Mouse (Mus musculus): Measurements from ENCODE around the gene Ppp1r15a. TPM values are rescaled to one million over a fixed set of nuclear protein-coding genes. Genes with fewer than 3 reads are reported as not detected.

Gene Ppp1r15a
- polyA plus RNA-seq, 1 experiment from 2014 or later: 18.5 TPM

Other genes with a start within 250 kb of the Ppp1r15a start
- not detected in 2 replicates for gene Slc6a21, start 248.8 kb downstream of the Ppp1r15a start, polyA plus RNA-seq (2016; fragmentation: Nextera tagmentation; extraction: Ambion mirVana)
- gene Trpm4, start 192.5 kb downstream of the Ppp1r15a start, polyA plus RNA-seq (2016; fragmentation: Nextera tagmentation; extraction: Ambion mirVana): 7.9 and 8.2 TPM in 2 replicates
- gene Hrc, start 191.0 kb downstream of the Ppp1r15a start, polyA plus RNA-seq (2016; fragmentation: Nextera tagmentation; extraction: Ambion mirVana): 0.24 TPM in 1 of 2 replicates, not detected in the other
- 15.0 and 15.4 TPM in 2 replicates for gene Ppfia3, start 159.2 kb downstream of the Ppp1r15a start, polyA plus RNA-seq (2016; fragmentation: Nextera tagmentation; extraction: Ambion mirVana)
- 2.6 and 2.9 TPM in 2 replicates for gene Lin7b, start 155.7 kb downstream of the Ppp1r15a start, polyA plus RNA-seq (2016; fragmentation: Nextera tagmentation; extraction: Ambion mirVana)
- 294 and 300 TPM in 2 replicates for gene Snrnp70, start 130.5 kb downstream of the Ppp1r15a start, polyA plus RNA-seq (2016; fragmentation: Nextera tagmentation; extraction: Ambion mirVana)
- not detected in 2 replicates for gene Kcna7, start 120.6 kb downstream of the Ppp1r15a start, polyA plus RNA-seq (2016; fragmentation: Nextera tagmentation; extraction: Ambion mirVana)
- 0.22 and 0.43 TPM in 2 replicates for gene Ntf5, start 112.6 kb downstream of the Ppp1r15a start, polyA plus RNA-seq (2016; fragmentation: Nextera tagmentation; extraction: Ambion mirVana)
- gene Lhb, start 105.4 kb downstream of the Ppp1r15a start, polyA plus RNA-seq (2016; fragmentation: Nextera tagmentation; extraction: Ambion mirVana): not detected in 2 replicates
- 29.7 and 32.4 TPM in 2 replicates for gene Gys1, start 91.4 kb downstream of the Ppp1r15a start, polyA plus RNA-seq (2016; fragmentation: Nextera tagmentation; extraction: Ambion mirVana)
- gene Ruvbl2, start 88.2 kb downstream of the Ppp1r15a start, polyA plus RNA-seq (2016; fragmentation: Nextera tagmentation; extraction: Ambion mirVana): 140 and 153 TPM in 2 replicates
- 5,715 and 6,077 TPM in 2 replicates for gene Ftl1, start 66.4 kb downstream of the Ppp1r15a start, polyA plus RNA-seq (2016; fragmentation: Nextera tagmentation; extraction: Ambion mirVana)
- 241 and 250 TPM in 2 replicates for gene Bax, start 59.4 kb downstream of the Ppp1r15a start, polyA plus RNA-seq (2016; fragmentation: Nextera tagmentation; extraction: Ambion mirVana)
- 0.22 TPM in 2 replicates for gene Tulp2, start 44.4 kb downstream of the Ppp1r15a start, polyA plus RNA-seq (2016; fragmentation: Nextera tagmentation; extraction: Ambion mirVana)
- gene Gm45808, start 39.5 kb downstream of the Ppp1r15a start, polyA plus RNA-seq (2016; fragmentation: Nextera tagmentation; extraction: Ambion mirVana): not detected in 2 replicates
- 3.2 and 3.6 TPM in 2 replicates for gene Dhdh, start 37.5 kb downstream of the Ppp1r15a start, polyA plus RNA-seq (2016; fragmentation: Nextera tagmentation; extraction: Ambion mirVana)
- 102 and 106 TPM in 2 replicates for gene Nucb1, start 15.9 kb downstream of the Ppp1r15a start, polyA plus RNA-seq (2016; fragmentation: Nextera tagmentation; extraction: Ambion mirVana)
- gene Plekha4, start 62 bp upstream of the Ppp1r15a start, polyA plus RNA-seq (2016; fragmentation: Nextera tagmentation; extraction: Ambion mirVana): 0.70 and 0.96 TPM in 2 replicates
- 0.78 TPM in 1 of 2 replicates, not detected in the other for gene Hsd17b14, start 28.6 kb upstream of the Ppp1r15a start, polyA plus RNA-seq (2016; fragmentation: Nextera tagmentation; extraction: Ambion mirVana)
- 23.2 and 23.8 TPM in 2 replicates for gene Bcat2, start 43.9 kb upstream of the Ppp1r15a start, polyA plus RNA-seq (2016; fragmentation: Nextera tagmentation; extraction: Ambion mirVana)
- gene Fgf21, start 89.2 kb upstream of the Ppp1r15a start, polyA plus RNA-seq (2016; fragmentation: Nextera tagmentation; extraction: Ambion mirVana): not detected in 2 replicates
- gene Fut1, start 91.0 kb upstream of the Ppp1r15a start, polyA plus RNA-seq (2016; fragmentation: Nextera tagmentation; extraction: Ambion mirVana): not detected in 2 replicates
- 0.18 and 0.31 TPM in 2 replicates for gene Izumo1, start 95.5 kb upstream of the Ppp1r15a start, polyA plus RNA-seq (2016; fragmentation: Nextera tagmentation; extraction: Ambion mirVana)
- 10.7 and 11.6 TPM in 2 replicates for gene Rasip1, start 101.2 kb upstream of the Ppp1r15a start, polyA plus RNA-seq (2016; fragmentation: Nextera tagmentation; extraction: Ambion mirVana)
- 2.3 and 2.7 TPM in 2 replicates for gene Mamstr, start 113.7 kb upstream of the Ppp1r15a start, polyA plus RNA-seq (2016; fragmentation: Nextera tagmentation; extraction: Ambion mirVana)
- 0.10 and 0.33 TPM in 2 replicates for gene Fut2, start 140.1 kb upstream of the Ppp1r15a start, polyA plus RNA-seq (2016; fragmentation: Nextera tagmentation; extraction: Ambion mirVana)
- 0.31 TPM in 1 of 2 replicates, not detected in the other for gene Ntn5, start 157.8 kb upstream of the Ppp1r15a start, polyA plus RNA-seq (2016; fragmentation: Nextera tagmentation; extraction: Ambion mirVana)
- 0.79 and 0.80 TPM in 2 replicates for gene Sec1, start 168.1 kb upstream of the Ppp1r15a start, polyA plus RNA-seq (2016; fragmentation: Nextera tagmentation; extraction: Ambion mirVana)
- gene Car11, start 173.6 kb upstream of the Ppp1r15a start, polyA plus RNA-seq (2016; fragmentation: Nextera tagmentation; extraction: Ambion mirVana): 17.0 and 18.8 TPM in 2 replicates
- 4.5 and 4.6 TPM in 2 replicates for gene Dbp, start 178.8 kb upstream of the Ppp1r15a start, polyA plus RNA-seq (2016; fragmentation: Nextera tagmentation; extraction: Ambion mirVana)
- gene Rpl18, start 189.2 kb upstream of the Ppp1r15a start, polyA plus RNA-seq (2016; fragmentation: Nextera tagmentation; extraction: Ambion mirVana): 688 and 721 TPM in 2 replicates
- 24.0 and 25.8 TPM in 2 replicates for gene Sphk2, start 191.7 kb upstream of the Ppp1r15a start, polyA plus RNA-seq (2016; fragmentation: Nextera tagmentation; extraction: Ambion mirVana)
- 1.3 and 1.6 TPM in 2 replicates for gene Fam83e, start 194.9 kb upstream of the Ppp1r15a start, polyA plus RNA-seq (2016; fragmentation: Nextera tagmentation; extraction: Ambion mirVana)
- gene Spaca4, start 199.5 kb upstream of the Ppp1r15a start, polyA plus RNA-seq (2016; fragmentation: Nextera tagmentation; extraction: Ambion mirVana): not detected in 2 replicates